Mouse (Mus musculus) kidney, postnatal 36 days (tissue): ENCODE data around the gene Dysf.

Experiments
- DNase-seq, 2 experiments: peaks; one replicate each; pipeline ENCODE4 v3.0.0; 2021 to 2022; ENCODE audit warnings: mixed read lengths in 2 of 2

Dysf gene

DNA sequence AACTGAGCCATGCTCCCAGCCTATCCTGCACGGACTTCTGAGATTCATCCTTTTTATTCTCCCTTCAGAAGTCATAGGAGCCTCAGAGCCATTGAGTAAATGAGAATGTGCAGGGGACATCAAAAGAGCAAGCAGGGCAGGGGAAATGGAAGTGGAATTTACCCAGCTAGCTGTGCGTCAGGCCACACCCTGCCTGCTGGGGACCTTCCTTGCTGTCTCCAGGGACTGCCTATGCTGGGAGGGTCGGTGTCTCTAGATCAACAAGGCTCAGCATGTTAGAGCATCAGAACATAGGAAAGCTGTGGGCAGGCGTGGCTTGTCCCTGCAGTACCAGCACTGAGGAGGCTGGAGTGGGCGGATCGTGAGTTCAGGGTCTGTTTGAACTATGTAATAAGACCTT lies 42.6 kb downstream of the Dysf start:
- DNase-seq: peak; percentile 63 to 69

GRCm38 (mm10) chr6:84053874-84054530 lies 45.6 kb downstream of the Dysf start:
- peak; percentile 59 to 71 for DNase-seq

GRCm38 (mm10) chr6:84055619-84056018 lies 47.2 kb downstream of the Dysf start:
- DNase-seq: no peak

DNA sequence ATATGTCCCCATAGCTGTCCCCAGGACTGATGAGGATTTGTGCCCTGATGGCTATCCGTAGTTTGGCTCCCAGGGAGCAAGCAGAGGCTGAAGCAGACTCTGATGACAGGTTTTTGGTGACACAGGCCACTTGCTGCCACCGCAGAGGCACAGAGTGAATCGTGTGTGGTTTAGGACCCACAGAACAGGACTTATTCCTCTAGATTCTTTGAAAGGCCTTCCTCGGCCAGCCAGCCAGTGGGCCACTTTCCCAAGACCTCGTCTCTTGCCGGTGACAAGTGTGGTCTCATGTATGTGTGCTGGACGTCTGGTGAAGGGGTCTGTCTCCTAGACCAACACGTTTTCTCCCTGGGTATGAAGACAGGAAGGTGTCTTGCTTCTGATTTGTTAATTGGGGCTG lies 48.8 kb downstream of the Dysf start:
- DNase-seq: no peak

DNA sequence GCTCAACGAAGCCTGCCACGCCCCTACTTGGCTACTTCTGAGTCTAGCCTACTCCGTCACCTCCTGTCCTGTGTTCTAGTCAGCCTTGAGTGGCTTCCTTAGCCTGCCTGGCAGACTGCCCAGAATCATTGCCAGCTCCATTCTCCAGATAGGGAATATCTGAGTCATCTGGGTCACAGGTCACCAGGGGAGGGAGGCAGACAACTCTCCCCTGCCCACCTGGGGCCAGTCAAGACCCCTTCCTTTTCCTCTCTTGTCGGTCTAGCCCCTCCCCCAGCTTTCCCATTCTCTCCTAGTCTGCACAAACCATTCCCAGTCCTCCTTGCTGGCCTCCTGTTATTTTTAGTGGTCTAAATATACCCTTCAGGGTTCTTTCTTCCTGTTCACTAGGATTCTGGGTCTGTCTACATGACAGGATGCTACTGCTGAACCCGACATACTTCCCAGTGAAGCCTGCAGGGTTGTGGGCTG lies 50.3 kb downstream of the Dysf start:
- peak; percentile 87 to 90 for DNase-seq

GRCm38 (mm10) chr6:84059771-84060414 lies 51.5 kb downstream of the Dysf start:
- DNase-seq: no peak

DNA sequence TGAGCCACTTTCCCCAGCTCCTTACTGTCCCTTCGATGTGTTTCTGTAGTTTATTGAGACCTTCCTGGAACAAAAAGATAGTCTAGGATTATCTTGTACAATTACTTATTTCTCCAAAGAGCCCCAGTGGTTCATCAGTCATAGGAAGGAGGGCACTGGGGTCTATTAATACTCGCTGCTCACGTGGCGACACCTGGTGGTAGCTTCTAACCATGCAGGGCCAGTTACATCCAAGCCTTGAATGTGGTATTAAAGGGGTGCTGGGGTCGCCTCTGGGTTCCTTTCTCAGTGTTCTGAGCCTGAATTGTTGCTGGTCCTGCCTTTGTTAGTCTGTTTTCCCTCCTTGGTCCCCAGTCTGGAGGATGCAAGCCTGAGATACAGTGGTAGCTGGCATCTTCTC lies 52.9 kb downstream of the Dysf start:
- DNase-seq: peak; percentile 61 to 84

DNA sequence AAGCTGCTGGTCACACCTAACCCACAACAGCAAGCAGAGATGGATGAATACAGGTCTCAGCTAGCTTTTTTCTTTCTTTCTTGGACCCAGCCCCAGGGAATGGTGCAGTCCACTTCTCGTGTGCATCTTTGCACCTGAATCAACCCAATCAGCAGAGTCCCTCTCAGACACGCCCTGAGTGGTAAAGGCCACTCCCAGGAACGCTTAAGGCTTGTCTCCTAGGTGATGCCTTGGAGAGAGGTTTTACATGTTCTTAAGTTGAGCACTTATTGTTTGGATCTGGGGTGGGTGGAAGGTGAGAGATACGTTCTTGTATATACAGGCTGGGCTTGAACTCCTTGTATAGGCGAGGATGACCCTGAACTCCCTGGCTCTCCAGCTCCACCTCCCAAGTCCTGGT lies 54.2 kb downstream of the Dysf start:
- no peak for DNase-seq

- DNase-seq: peak; percentile 31 to 59
Observed at GRCm38 (mm10) chr6:84068236-84068635, 59.8 kb downstream of the Dysf start.

GRCm38 (mm10) chr6:84070251-84070650 lies 61.9 kb downstream of the Dysf start:
- DNase-seq: no peak

DNA sequence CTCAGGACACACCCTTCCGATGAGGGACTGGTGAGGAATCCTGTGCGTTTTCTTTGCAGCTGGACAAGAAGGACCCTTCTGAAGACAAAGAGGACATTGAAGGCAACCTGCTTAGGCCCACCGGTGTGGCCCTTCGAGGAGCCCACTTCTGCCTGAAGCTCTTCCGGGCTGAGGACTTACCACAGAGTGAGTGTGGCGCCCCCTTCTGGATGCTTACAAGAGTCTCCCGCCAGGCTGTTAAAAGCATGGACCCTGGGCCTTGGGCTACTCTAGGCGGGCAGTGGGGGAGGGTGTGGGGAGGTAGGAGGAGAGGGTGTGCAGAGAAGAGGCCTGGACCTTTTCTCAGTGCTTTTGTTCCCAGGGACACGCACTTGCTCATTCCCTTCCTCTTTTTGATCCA lies 64.2 kb downstream of the Dysf start:
- peak in 1 of 2 experiments; percentile 63 for DNase-seq

GRCm38 (mm10) chr6:84078172-84078571 lies 69.8 kb downstream of the Dysf start:
- DNase-seq: no peak

- no peak for DNase-seq
Observed at GRCm38 (mm10) chr6:84080631-84081030, 72.2 kb downstream of the Dysf start.

DNA sequence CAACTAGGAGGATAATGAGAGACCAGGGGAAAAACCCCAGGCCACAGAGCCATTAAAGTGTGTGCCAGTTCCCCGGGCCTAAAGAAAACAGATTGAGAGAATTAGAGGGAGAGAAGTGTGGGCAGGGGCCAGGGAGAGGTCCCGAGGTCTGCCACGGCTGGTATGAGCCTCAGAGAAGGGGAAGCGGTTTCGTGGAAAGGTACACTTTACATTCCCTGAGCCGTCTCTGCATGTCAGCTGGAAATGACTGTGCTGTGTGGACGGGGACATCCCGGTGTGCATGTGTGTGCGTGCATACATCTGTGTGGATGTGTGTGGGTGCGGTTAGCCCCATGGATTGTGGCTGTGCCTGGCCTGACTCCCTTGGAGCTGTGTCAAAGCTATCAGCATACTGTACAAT lies 76.4 kb downstream of the Dysf start:
- no peak for DNase-seq

GRCm38 (mm10) chr6:84093473-84093872 lies 85.1 kb downstream of the Dysf start:
- peak; percentile 33 to 61 for DNase-seq

DNA sequence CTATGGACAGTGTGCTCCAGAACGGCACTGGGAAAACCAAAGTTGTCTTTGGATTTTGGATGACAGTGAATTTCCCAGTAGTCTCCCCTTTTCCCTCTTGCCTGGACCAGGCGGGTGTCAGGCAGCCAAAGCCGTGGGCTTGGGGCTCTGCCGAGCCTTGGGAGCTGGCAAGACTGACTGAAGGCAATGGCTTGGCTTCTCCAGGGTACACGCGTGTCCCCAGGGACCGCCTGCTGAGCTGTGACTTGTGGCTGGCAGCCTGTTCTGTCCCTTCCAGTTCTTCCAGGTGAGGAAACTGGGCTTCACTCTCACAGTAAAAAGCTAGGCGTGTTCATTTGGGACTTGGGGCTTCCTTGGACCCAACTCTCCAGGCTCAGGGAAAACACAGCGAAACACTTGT lies 86.1 kb downstream of the Dysf start:
- DNase-seq: no peak

GRCm38 (mm10) chr6:84094998-84095397 lies 86.6 kb downstream of the Dysf start:
- DNase-seq: peak; percentile 63 to 90

GRCm38 (mm10) chr6:84095882-84096281 lies 87.5 kb downstream of the Dysf start:
- peak; percentile 66 to 73 for DNase-seq

- DNase-seq: no peak
Observed at GRCm38 (mm10) chr6:84102002-84102401, 93.6 kb downstream of the Dysf start.

GRCm38 (mm10) chr6:84105148-84106022 lies 97.0 kb downstream of the Dysf start:
- DNase-seq: peak; percentile 37 to 44

GRCm38 (mm10) chr6:84106082-84106481 lies 97.7 kb downstream of the Dysf start:
- DNase-seq: no peak

DNA sequence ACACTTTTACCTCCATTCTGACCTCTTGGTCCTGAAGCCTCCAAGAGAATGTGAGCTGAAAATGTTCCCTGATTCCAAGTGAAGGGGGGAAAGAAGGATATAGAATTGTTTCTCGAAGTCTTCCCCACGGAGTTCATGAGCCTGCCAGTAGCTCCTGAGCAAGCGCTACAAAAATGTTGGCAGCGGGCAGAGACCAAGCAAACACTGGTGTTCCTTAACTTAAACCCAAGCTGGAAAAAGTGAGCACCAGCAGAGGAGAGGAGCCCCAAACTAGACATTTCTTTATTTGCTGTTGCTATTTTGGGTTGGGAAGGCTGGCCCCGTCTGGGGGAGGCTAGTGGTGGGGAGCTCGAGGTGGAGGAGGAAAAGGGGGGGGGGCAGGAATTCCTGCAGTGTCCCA lies 102.0 kb downstream of the Dysf start:
- DNase-seq: peak in 1 of 2 experiments; percentile 13

DNA sequence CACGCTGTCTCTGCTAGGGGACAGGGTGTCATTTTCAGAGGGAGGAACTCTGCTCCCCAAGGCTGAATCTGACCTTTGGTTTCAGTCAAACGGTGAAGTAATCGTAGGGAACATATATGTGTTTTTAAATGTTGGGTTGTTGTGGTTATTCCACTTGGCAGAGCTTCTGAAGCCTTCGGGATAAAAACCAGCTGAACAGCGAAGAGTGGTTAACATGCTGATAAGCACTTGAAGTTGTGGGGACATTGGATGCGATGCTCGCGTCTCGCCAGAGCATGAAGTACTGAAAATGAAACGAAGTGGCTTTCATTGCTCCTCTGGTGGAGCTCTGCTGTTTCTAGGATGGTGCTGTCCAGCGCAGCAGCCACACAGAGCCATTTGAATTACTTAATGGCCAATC lies 102.7 kb downstream of the Dysf start:
- DNase-seq: no peak
